Mouse (Mus musculus): ENCODE data around the gene Nfkbie.

- no peak for TF ChIP-seq POLR2A (IDR thresholded peaks at IDR 0.05; ENCODE audit: low read depth, low read length)
- TF ChIP-seq CTCF (IDR thresholded peaks at IDR 0.05; ENCODE audit: borderline replicate concordance, insufficient read depth, low read length): peak; percentile 83
Observed at GRCm38 (mm10) chr17:45551816-45552451, 3.6 kb upstream of the Nfkbie start.

Data from embryonic fibroblast, embryonic 13.5 days (primary cell).